Mouse (Mus musculus): Measurements from ENCODE around the gene Slc35a3.

- TF ChIP-seq CTCF (IDR thresholded peaks at IDR 0.05; ENCODE audit: control insufficient read depth, insufficient read depth, low read length) (no peak), POLR2A (IDR thresholded peaks at IDR 0.05; ENCODE audit: borderline replicate concordance, control insufficient read depth, low read depth, low read length) (no peak)
Observed at GRCm38 (mm10) chr3:116718951-116719350, 6.3 kb upstream of the Slc35a3 start.

All from bone marrow, adult 2 months (tissue).